Mouse (Mus musculus): ENCODE data around the gene Abhd12b.

- no peak for TF ChIP-seq MAFK (IDR thresholded peaks at IDR 0.05; ENCODE audit: insufficient read depth, low read depth, low read length)
- TF ChIP-seq HCFC1 (IDR thresholded peaks at IDR 0.05; ENCODE audit: borderline replicate concordance, insufficient read depth, low read length) = no peak
- no peak for TF ChIP-seq ZC3H11A (IDR thresholded peaks at IDR 0.05; ENCODE audit: borderline replicate concordance, low read depth, low read length)
These were observed 41.9 kb upstream of the Abhd12b start for GRCm38 (mm10) chr12:70112090-70112383.

Data from ES-E14 (cell line).